Mouse (Mus musculus): ENCODE data around the gene Yars. TPM values are rescaled to one million over a fixed set of nuclear protein-coding genes. Genes with fewer than 3 reads are reported as not detected.

The Yars gene
- polyA plus RNA-seq, 1 experiment from 2014 or later, result 80.0 TPM

DNA sequence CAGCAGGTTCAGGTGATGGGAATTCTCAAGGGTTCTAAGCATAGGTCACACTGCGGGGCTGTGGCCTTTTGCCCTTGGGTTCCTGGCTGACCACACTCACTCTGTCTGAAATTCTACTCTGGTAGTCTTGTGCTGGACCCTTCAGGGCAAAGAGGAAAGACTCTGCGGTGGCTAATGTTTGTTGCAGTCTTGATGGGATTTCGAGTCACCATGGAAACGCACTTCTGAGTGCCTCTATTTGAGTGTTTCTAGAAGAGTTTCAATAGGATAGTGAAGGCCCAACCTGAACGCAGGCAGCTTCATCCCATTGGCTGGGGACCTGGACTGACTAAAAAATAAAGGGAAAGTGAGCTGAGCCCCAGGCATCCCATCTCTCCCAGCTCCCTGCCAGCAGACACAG, 77.3 kb downstream of the Yars start:
- no peak overlapping the region for H3K4me3 ChIP-seq (replicated peaks; ENCODE audit: low read length)
- H3K9ac ChIP-seq (ENCODE audit: low read length), result no peak overlapping the region
- no peak overlapping the region for H3K27ac ChIP-seq (ENCODE audit: low read length)
- H3K4me2 ChIP-seq (ENCODE audit: low read depth, low read length), result no peak overlapping the region
- no peaks in the 10 kb centered on the region for H3K9me3 ChIP-seq (replicated peaks; ENCODE audit: control insufficient read depth, low read length)
- WGBS, result 80% methylated on average over 5 of the region's 5 CpGs
- ATAC-seq (ENCODE audit: insufficient read depth, low FRiP score), result no peak
- H3K27me3 ChIP-seq (ENCODE audit: control insufficient read depth, insufficient read depth, low read length), result no peaks in the 10 kb centered on the region
- H3K4me1 ChIP-seq (ENCODE audit: control insufficient read depth, insufficient read depth, low read length), result peaks cover 12% of the 10 kb centered on the region; the same call in 1 of the 2 replicates
- no peaks in the 10 kb centered on the region for H3K36me3 ChIP-seq (ENCODE audit: control insufficient read depth, insufficient read depth, low read length)

DNA sequence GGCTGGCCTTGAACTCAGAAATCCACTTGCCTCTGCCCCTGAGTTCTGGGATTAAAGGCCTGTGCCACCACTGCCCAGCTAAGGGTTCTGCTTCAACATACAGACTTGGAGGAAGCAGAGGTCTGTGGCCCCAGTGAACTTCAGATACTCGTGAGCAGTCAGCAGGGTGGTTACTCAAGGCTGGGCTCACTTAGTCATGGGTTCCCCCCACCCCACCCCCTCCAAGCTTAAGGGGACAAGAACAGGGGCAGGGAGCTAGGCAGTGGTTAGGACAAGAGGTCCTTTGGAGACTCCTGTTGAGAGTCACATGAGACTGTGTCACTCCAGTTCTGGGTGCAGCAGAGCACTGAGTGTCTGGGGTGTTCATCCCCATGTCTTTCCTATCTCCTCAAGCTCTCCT, 79.1 kb downstream of the Yars start:
- no peak for ATAC-seq (ENCODE audit: insufficient read depth, low FRiP score)
- H3K27me3 ChIP-seq (ENCODE audit: control insufficient read depth, insufficient read depth, low read length), result no peaks in the 10 kb centered on the region
- peaks cover 8% of the 10 kb centered on the region; the same call in 1 of the 2 replicates for H3K4me1 ChIP-seq (ENCODE audit: control insufficient read depth, insufficient read depth, low read length)
- H3K27ac ChIP-seq (ENCODE audit: low read length), result 0 out of 2 replicates have a peak overlapping the region, but pooled peaks have one; percentile 19
- no peak overlapping the region for H3K4me3 ChIP-seq (replicated peaks; ENCODE audit: low read length)
- no peaks in the 10 kb centered on the region for H3K9me3 ChIP-seq (replicated peaks; ENCODE audit: control insufficient read depth, low read length)
- 33% methylated on average over 1 of the region's 1 CpGs for WGBS
- no peaks in the 10 kb centered on the region for H3K36me3 ChIP-seq (ENCODE audit: control insufficient read depth, insufficient read depth, low read length)
- H3K9ac ChIP-seq (ENCODE audit: low read length), result peak overlapping the region; percentile 7
- H3K4me2 ChIP-seq (ENCODE audit: low read depth, low read length), result no peak overlapping the region

Other genes with a start within 250 kb of the Yars start
- gene Azin2, start 227.3 kb upstream of the Yars start, polyA plus RNA-seq (2015; fragmentation: Nextera tagmentation; extraction: Ambion mirVana), result 14.3 and 15.0 TPM in 2 replicates
- gene Ak2, start 197.8 kb upstream of the Yars start, polyA plus RNA-seq (2015; fragmentation: Nextera tagmentation; extraction: Ambion mirVana), result 199 and 207 TPM in 2 replicates
- 7.1 and 7.2 TPM in 2 replicates for gene Rnf19b, start 131.5 kb upstream of the Yars start, polyA plus RNA-seq (2015; fragmentation: Nextera tagmentation; extraction: Ambion mirVana)
- gene Tmem54, start 84.2 kb upstream of the Yars start, polyA plus RNA-seq (2015; fragmentation: Nextera tagmentation; extraction: Ambion mirVana), result 44.2 and 53.2 TPM in 2 replicates
- gene Hpca, start 67.7 kb upstream of the Yars start, polyA plus RNA-seq (2015; fragmentation: Nextera tagmentation; extraction: Ambion mirVana), result 1.8 and 2.0 TPM in 2 replicates
- 1.3 and 2.6 TPM in 2 replicates for gene Fndc5, start 52.8 kb upstream of the Yars start, polyA plus RNA-seq (2015; fragmentation: Nextera tagmentation; extraction: Ambion mirVana)
- gene S100pbp, start within 50 bp of the Yars start, polyA plus RNA-seq (2015; fragmentation: Nextera tagmentation; extraction: Ambion mirVana), result 13.0 and 13.1 TPM in 2 replicates
- 8.2 and 8.5 TPM in 2 replicates for gene C77080, start 71.6 kb downstream of the Yars start, polyA plus RNA-seq (2015; fragmentation: Nextera tagmentation; extraction: Ambion mirVana)
- gene Sync, start 97.9 kb downstream of the Yars start, polyA plus RNA-seq (2015; fragmentation: Nextera tagmentation; extraction: Ambion mirVana), result 3.0 and 3.9 TPM in 2 replicates
- 287 and 291 TPM in 2 replicates for gene Rbbp4, start 145.6 kb downstream of the Yars start, polyA plus RNA-seq (2015; fragmentation: Nextera tagmentation; extraction: Ambion mirVana)
- gene Zbtb8os, start 145.9 kb downstream of the Yars start, polyA plus RNA-seq (2015; fragmentation: Nextera tagmentation; extraction: Ambion mirVana), result 44.4 and 46.6 TPM in 2 replicates
- gene Zbtb8a, start 188.4 kb downstream of the Yars start, polyA plus RNA-seq (2015; fragmentation: Nextera tagmentation; extraction: Ambion mirVana), result 17.4 and 19.2 TPM in 2 replicates

All from stomach, embryonic 16.5 days (tissue).